Mouse (Mus musculus) c-Kit-negative CD71-positive TER-119-positive erythroid progenitor cells, embryonic 14.5 days (primary cell): Measurements from ENCODE around the gene Ttc22.

Experiments used
- DNase-seq: peaks from one replicate; pipeline ENCODE4 v3.0.0-alpha.2; 2013; ENCODE audit warnings: low read depth, low spot score

The Ttc22 gene

GRCm38 (mm10) chr4:106615637-106616036 is 6.6 kb upstream of the Ttc22 start:
- no peak for DNase-seq

GRCm38 (mm10) chr4:106617056-106617455 is 5.2 kb upstream of the Ttc22 start, which contains the start of gene Lexm:
Gene Lexm, minus strand, starts transcription at chr4:106617241.
- no peak for DNase-seq

- DNase-seq, result no peak
Measured at GRCm38 (mm10) chr4:106618898-106619297, 3.3 kb upstream of the Ttc22 start.

DNA sequence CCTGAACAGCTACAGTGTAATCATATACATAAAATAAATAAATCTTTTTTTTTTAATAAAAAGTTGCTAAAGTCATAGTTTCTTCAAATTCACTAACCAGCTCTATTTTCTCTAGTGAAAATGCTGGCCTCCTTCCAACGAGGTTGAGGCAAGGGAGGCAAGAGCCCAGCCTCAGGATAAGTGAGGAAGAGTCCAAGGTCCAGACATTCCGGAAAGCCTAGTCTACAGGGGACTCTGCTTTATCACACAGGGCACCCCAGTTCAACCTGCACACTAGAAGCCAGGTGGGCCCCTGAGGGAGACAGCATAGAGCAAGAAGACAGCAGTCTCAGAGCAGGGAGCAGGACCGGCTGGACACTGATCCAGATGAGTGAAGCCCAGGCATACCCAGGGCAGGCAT is 804 bp upstream of the Ttc22 start:
- no peak for DNase-seq

DNA sequence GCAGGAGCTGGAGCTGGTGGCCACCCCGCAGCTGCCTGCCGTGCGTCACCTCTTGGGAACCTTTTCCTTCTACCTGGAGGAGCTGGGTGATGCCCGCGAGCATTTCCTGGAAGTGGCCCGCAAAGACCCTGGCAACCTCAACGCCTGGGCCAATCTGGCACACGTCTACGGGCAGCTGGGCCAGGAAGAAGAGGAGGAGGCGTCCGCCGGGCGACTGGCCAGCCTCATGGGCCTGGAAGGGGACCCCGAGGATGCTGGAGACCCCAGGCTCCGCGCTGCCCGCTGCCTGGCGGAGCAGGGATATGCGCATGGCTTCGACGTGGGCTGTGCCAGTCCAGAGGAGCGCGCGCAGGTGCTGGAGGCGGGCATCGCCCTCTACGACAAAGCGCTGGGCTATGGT is 480 bp downstream of the Ttc22 start:
- DNase-seq, result no peak

DNA sequence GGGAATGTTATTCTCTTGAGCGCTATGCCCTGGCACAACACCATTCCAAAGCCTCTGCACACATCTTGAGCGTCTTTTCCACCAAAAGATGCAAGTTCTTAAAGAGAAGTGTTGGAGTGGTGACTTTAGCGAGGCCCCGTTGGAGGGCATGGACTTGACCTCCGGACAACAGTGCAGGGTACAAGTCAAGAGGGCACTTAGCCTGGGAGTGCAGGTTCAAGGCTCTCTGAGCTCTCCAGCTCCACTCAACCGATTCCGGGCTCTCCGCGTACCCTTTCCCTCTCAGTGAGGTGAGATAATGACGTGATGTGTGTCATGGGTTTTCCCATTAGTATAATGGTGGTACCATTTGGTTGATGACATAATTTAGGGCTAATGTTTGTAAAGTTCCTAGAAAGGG is 2.0 kb downstream of the Ttc22 start:
- no peak for DNase-seq

DNA sequence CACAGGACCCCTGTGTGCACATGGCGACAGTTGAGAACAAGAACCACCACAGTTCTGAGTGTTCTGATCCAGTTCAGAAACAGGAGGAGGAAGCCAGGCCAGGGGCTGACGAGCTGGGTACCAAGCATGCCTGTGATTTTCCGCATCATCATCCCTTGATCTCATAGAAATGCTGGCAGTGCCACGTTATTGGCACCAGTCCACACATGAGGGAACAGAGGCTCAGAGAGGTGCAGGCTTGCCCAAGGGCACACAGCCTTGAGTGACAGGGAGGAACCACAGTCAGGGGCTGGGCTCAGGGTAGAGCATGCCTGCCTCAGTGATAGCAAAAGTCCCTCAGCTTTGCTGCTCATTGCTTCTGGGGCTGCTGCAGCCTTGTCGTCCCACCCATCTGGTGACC is 5.6 kb downstream of the Ttc22 start:
- DNase-seq, result no peak

- DNase-seq, result no peak
Measured at GRCm38 (mm10) chr4:106628650-106629360, 6.6 kb downstream of the Ttc22 start.

- no peak for DNase-seq
Measured at GRCm38 (mm10) chr4:106629374-106629773, 7.1 kb downstream of the Ttc22 start.

DNA sequence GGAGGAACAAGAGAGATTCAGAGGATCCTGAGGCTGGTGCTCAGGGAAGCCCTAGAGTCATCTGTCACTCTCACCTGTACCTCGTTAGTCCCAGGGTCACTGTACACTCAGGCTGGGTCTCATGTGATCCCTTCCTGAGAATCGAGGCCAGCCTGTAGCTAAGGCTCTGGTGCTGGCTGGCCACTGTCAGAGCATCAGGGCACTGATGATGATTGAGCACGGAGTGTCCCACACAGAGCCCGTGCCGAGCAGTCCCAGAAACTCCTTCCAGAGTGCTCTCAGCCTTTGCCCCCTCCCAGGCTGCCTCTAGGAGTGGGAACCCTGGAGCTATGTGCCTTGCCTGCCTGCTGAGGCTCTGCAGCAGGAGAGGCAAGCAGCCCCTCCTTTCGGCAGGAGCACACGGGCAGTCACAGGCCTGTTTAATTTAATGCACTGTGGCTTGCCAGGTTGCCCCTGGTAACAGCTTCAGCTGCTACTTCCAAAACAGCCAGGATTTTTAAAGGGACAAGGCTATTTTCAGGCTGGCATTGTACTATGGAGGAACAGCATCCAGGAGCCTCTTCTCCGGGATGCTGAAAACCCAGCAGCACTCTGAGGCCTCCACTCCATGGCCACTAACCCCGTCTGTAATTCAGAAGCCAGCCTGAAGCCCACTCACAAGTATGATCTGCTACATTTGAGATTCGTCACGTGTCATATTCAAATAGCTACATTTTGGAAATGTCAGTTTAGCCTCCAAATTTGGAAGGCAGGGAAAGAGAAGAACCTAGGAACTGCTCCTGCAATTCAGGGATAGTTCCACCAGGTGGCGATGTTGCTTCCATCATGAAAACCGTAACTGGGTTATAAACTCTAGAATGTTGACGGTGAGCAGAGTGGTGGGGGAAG is 8.3 kb downstream of the Ttc22 start:
- DNase-seq, result peak; percentile 57

- DNase-seq, result no peak
Measured at GRCm38 (mm10) chr4:106632313-106632712, 10.1 kb downstream of the Ttc22 start.

GRCm38 (mm10) chr4:106633281-106634085 is 11.3 kb downstream of the Ttc22 start:
- no peak for DNase-seq

DNA sequence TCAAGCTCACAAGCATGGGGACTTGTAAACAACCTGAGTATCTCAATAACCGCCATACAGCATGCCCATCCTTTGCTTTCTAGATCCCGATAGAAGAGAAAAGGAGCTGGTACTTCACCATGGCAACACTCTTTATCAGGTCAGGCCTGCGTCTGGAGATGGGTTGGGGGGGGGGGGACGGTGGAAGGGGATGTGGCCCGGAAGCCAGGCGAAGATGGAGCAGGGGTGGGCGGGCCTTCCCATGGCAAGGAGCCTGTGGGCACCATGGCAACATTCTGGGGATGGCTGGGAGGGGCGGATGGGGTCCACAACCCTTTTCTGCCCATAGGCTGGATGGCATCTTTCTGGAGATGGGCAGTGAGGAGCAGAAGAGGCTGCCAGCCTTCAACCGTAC is 11.9 kb downstream of the Ttc22 start:
- DNase-seq, result no peak

- no peak for DNase-seq
Measured at GRCm38 (mm10) chr4:106643483-106644217, 21.4 kb downstream of the Ttc22 start.

- no peak for DNase-seq
Measured at GRCm38 (mm10) chr4:106644218-106644610, 22.0 kb downstream of the Ttc22 start.

DNA sequence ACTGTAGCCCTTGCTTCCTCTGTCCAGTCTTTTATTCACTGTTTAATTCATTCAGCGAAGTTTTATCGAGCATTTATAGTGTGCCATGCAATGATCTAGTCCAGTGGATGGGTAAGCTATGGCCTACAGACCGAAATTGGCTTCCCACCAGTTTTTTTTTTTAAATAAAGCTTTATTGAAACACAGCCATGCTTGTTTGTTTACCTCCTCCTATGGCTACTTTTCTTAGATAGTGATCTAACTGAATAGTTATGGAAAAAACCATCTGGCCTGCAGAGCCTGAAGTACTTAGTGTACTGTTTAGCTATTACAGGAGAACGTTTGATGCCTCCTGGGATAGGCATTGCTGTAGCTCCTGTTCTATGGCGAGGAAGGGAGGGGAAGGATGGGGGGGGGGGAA is 23.6 kb downstream of the Ttc22 start:
- no peak for DNase-seq

- DNase-seq, result no peak
Measured at GRCm38 (mm10) chr4:106647137-106647536, 24.9 kb downstream of the Ttc22 start.

DNA sequence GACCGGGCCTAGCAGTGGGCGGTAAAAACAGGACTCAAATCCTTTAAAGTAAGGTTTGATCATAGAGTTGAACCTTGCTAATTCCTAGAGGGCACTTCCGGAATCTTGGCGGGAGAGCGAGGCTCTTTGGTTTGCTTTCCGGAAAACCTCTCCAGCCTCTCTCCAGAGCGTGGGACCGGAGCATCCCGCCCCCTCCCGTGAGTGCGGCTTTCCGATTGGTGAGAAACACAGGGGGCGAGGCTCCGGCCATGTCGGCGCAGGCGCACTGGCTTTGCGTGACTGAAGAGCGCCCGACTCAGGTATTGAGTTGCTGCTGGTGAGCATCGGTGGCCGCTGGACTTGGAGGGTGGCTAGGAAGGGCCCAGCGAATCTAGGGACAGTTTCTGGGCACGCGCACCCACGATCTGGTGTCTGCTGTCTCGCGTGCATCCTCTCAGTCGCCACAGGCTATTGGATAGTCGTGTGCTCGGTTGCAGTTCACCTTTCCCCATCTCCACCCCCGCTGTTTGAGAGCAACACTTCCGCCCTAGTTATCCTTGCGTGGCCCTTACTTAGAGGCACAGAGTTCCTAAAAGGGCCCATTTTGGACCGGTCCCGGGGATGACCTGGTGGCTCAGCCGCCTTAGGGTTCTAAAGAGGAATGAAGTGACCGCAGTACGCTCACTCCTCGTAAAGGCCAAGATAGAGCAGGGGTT is 28.7 kb downstream of the Ttc22 start, which contains the start of gene Pars2:
Pars2 (plus strand) TSS at position 237 of the 695 bp plus-strand sequence.
- peak; percentile 91 for DNase-seq

GRCm38 (mm10) chr4:106652546-106652945 is 30.3 kb downstream of the Ttc22 start:
- no peak for DNase-seq

GRCm38 (mm10) chr4:106653051-106653450 is 30.8 kb downstream of the Ttc22 start:
- no peak for DNase-seq

DNA sequence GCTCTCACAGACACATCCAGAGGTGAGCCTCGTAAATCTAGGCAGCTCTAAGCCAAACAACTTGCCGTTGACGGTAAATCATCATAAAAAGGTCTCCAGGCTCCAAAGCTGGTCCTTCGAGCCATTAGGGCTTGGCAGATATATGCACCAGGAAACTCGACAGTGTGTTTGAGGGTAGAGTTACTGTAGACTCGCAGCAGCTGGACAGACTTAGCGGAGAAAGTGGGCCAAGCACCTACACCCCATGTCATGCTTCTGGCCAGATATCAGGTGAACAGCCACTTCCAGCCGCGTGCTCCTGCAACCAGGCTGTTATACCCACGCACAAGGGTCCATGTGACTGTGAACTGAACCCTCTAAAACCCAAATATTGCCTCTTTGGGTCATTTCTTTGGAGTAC is 33.4 kb downstream of the Ttc22 start:
- DNase-seq, result no peak
